Mouse (Mus musculus): ENCODE results near the gene Zfp235. TPM values are rescaled to one million over a fixed set of nuclear protein-coding genes. Genes with fewer than 3 reads are reported as not detected.

Zfp235 gene
- total RNA-seq, 2 experiments from 2014 or later, result 6.7 to 6.8 TPM

- DNase-seq, result no peak
- intact Hi-C loops (cut with DNase I), result no loop called here
Observed at GRCm38 (mm10) chr7:24189571-24189944, 55.6 kb downstream of the Zfp235 start.

- DNase-seq, result no peak
- intact Hi-C loops (cut with DNase I), result no loop called here
Observed at GRCm38 (mm10) chr7:24191361-24191760, 57.4 kb downstream of the Zfp235 start.

Other genes starting within 250 kb of the Zfp235 start
- not detected for gene Vmn1r178, start 242.2 kb upstream of the Zfp235 start, total RNA-seq (2021)
- not detected for gene Vmn1r179, start 207.2 kb upstream of the Zfp235 start, total RNA-seq (2021)
- not detected for gene Vmn1r180, start 183.5 kb upstream of the Zfp235 start, total RNA-seq (2021)
- gene Vmn1r181, start 159.6 kb upstream of the Zfp235 start, total RNA-seq (2021), result not detected
- not detected for gene V1rd19, start 132.5 kb upstream of the Zfp235 start, total RNA-seq (2021)
- gene Vmn1r183, start 80.9 kb upstream of the Zfp235 start, total RNA-seq (2021), result not detected
- gene Zfp180, start 52.2 kb upstream of the Zfp235 start, total RNA-seq (2021), result 10 to 100 TPM; 10.4 to 11.0 TPM
- gene Zfp112, start 21.9 kb upstream of the Zfp235 start, total RNA-seq (2021), result 1 to 10 TPM; 3.1 to 5.1 TPM
- gene Zfp114, start 40.9 kb downstream of the Zfp235 start, total RNA-seq (2021), result under 1 TPM; 0.12 to 0.15 TPM
- gene Zfp111, start 77.3 kb downstream of the Zfp235 start, total RNA-seq (2021), result 1 to 10 TPM; 4.0 to 5.0 TPM
- 1 to 10 TPM; 1.9 to 2.1 TPM for gene Zfp109, start 103.4 kb downstream of the Zfp235 start, total RNA-seq (2021)
- gene Zfp108, start 120.6 kb downstream of the Zfp235 start, total RNA-seq (2021), result 1 to 10 TPM; 1.8 to 1.9 TPM
- gene Zfp93, start 136.3 kb downstream of the Zfp235 start, total RNA-seq (2021), result 1 to 10 TPM; 3.1 to 4.9 TPM
- 1 to 10 TPM; 3.3 to 4.0 TPM for gene Zfp61, start 167.1 kb downstream of the Zfp235 start, total RNA-seq (2021)
- 1 to 10 TPM; 1.7 to 2.1 TPM for gene Zfp94, start 182.5 kb downstream of the Zfp235 start, total RNA-seq (2021)
- gene Tescl, start 199.8 kb downstream of the Zfp235 start, total RNA-seq (2021), result not detected
- gene Lypd5, start 215.0 kb downstream of the Zfp235 start, total RNA-seq (2021), result not detected
- 1 to 10 TPM; 1.0 to 3.3 TPM for gene Kcnn4, start 236.1 kb downstream of the Zfp235 start, total RNA-seq (2021)

All from heart, postnatal 14 days (tissue).